Mouse (Mus musculus): Measurements from ENCODE around the gene Skap2. TPM values are rescaled to one million over a fixed set of nuclear protein-coding genes. Genes with fewer than 3 reads are reported as not detected.

The Skap2 gene
- polyA plus RNA-seq, 1 experiment from 2014 or later: 7.0 TPM

- Histone ChIP-seq H3K4me2 (ENCODE audit: low read length) (no peak overlapping the region), H3K4me1 (ENCODE audit: control insufficient read depth, insufficient read depth, low read length) (no peaks in the 10 kb centered on the region), H3K9ac (ENCODE audit: low read depth, low read length) (no peak overlapping the region), H3K4me3 (ENCODE audit: low read depth, low read length) (no peak overlapping the region), H3K27ac (ENCODE audit: low read length) (no peak overlapping the region), H3K36me3 (ENCODE audit: control insufficient read depth, insufficient read depth, low read length) (no peaks in the 10 kb centered on the region), H3K9me3 (replicated peaks; ENCODE audit: control insufficient read depth, low read length, poor library complexity, severe bottlenecking) (no peaks in the 10 kb centered on the region), H3K27me3 (ENCODE audit: control insufficient read depth, insufficient read depth, low read depth, low read length) (peaks cover 2% of the 10 kb centered on the region)
- WGBS: 75% methylated on average over 2 of the region's 2 CpGs
- no peak for ATAC-seq
Observed at GRCm38 (mm10) chr6:51874035-51874434, 138.3 kb downstream of the Skap2 start.

GRCm38 (mm10) chr6:51871135-51871534 lies 141.2 kb downstream of the Skap2 start:
- Histone ChIP-seq H3K9me3 (replicated peaks; ENCODE audit: control insufficient read depth, low read length, poor library complexity, severe bottlenecking) (no peaks in the 10 kb centered on the region), H3K27ac (ENCODE audit: low read length) (no peak overlapping the region), H3K27me3 (ENCODE audit: control insufficient read depth, insufficient read depth, low read depth, low read length) (no peaks in the 10 kb centered on the region; the same call in none of the 2 replicates), H3K4me2 (ENCODE audit: low read length) (no peak overlapping the region), H3K4me1 (ENCODE audit: control insufficient read depth, insufficient read depth, low read length) (no peaks in the 10 kb centered on the region), H3K4me3 (ENCODE audit: low read depth, low read length) (no peak overlapping the region), H3K9ac (ENCODE audit: low read depth, low read length) (no peak overlapping the region), H3K36me3 (ENCODE audit: control insufficient read depth, insufficient read depth, low read length) (no peaks in the 10 kb centered on the region)
- WGBS: 7% methylated on average over 1 of the region's 1 CpGs
- ATAC-seq: no peak

GRCm38 (mm10) chr6:51870294-51870693 lies 142.1 kb downstream of the Skap2 start:
- no peak overlapping the region for H3K9ac ChIP-seq (ENCODE audit: low read depth, low read length)
- H3K4me3 ChIP-seq (ENCODE audit: low read depth, low read length): no peak overlapping the region
- H3K36me3 ChIP-seq (ENCODE audit: control insufficient read depth, insufficient read depth, low read length): no peaks in the 10 kb centered on the region
- ATAC-seq: no peak
- no peaks in the 10 kb centered on the region; the same call in none of the 2 replicates for H3K27me3 ChIP-seq (ENCODE audit: control insufficient read depth, insufficient read depth, low read depth, low read length)
- no peaks in the 10 kb centered on the region for H3K4me1 ChIP-seq (ENCODE audit: control insufficient read depth, insufficient read depth, low read length)
- WGBS: 16% methylated on average over 1 of the region's 1 CpGs
- no peak overlapping the region for H3K27ac ChIP-seq (ENCODE audit: low read length)
- no peak overlapping the region for H3K4me2 ChIP-seq (ENCODE audit: low read length)
- H3K9me3 ChIP-seq (replicated peaks; ENCODE audit: control insufficient read depth, low read length, poor library complexity, severe bottlenecking): no peaks in the 10 kb centered on the region

GRCm38 (mm10) chr6:51866596-51866995 lies 145.8 kb downstream of the Skap2 start:
- 70% methylated on average over 3 of the region's 3 CpGs for WGBS
- Histone ChIP-seq H3K36me3 (ENCODE audit: control insufficient read depth, insufficient read depth, low read length) (no peaks in the 10 kb centered on the region), H3K9me3 (replicated peaks; ENCODE audit: control insufficient read depth, low read length, poor library complexity, severe bottlenecking) (no peaks in the 10 kb centered on the region), H3K27me3 (ENCODE audit: control insufficient read depth, insufficient read depth, low read depth, low read length) (no peaks in the 10 kb centered on the region; the same call in none of the 2 replicates), H3K4me3 (ENCODE audit: low read depth, low read length) (no peak overlapping the region), H3K27ac (ENCODE audit: low read length) (no peak overlapping the region), H3K4me2 (ENCODE audit: low read length) (no peak overlapping the region), H3K9ac (ENCODE audit: low read depth, low read length) (no peak overlapping the region), H3K4me1 (ENCODE audit: control insufficient read depth, insufficient read depth, low read length) (0 out of 2 replicates have a peak, but pooled peaks cover 4% of the 10 kb centered on the region)
- no peak for ATAC-seq

DNA sequence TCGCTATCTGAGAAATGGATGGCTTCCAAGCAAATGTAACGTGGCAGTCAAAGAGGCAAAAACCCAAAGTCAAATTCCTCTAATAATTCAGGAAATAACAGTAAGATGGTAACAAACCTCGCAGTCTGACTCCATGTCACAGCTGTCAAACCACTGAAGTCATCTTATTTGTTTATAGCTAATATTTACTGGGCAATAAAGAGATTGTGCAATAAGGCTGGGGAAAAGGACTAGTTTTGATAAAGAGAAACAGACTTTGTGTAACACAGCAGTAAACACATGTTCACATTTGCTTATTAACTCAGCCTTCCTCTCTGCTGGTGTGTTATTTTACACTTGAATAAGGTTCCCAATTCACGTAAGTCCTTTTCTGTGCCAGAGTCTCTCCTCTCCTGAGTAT lies 148.8 kb downstream of the Skap2 start:
- ATAC-seq: no peak
- no peak overlapping the region for H3K4me3 ChIP-seq (ENCODE audit: low read depth, low read length)

DNA sequence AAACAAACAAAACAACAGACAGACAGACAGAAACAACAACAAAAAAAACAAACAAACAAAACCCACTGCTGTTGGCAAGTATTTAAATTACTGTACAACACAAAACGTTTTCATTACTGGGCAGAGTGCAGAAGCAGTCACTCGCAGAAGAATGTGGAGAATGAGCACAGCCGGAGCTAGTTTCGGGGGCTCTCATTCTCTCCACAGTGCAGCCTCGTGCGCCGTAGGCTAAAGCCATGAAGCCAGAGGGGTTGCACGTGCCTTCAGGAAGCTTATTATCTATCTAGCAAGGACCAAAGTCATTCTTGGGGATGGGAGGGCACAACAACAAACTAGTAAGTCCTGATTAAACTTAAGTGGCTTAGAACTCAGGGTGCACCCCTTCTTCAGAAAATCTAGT lies 152.0 kb downstream of the Skap2 start:
- 17% methylated on average over 8 of the region's 8 CpGs for WGBS
- peaks cover 2% of the 10 kb centered on the region; the same call in 1 of the 2 replicates for H3K27me3 ChIP-seq (ENCODE audit: control insufficient read depth, insufficient read depth, low read depth, low read length)
- no peak overlapping the region for H3K4me2 ChIP-seq (ENCODE audit: low read length)
- H3K4me1 ChIP-seq (ENCODE audit: control insufficient read depth, insufficient read depth, low read length): 0 out of 2 replicates have a peak, but pooled peaks cover 4% of the 10 kb centered on the region
- H3K36me3 ChIP-seq (ENCODE audit: control insufficient read depth, insufficient read depth, low read length): no peaks in the 10 kb centered on the region
- no peak overlapping the region for H3K4me3 ChIP-seq (ENCODE audit: low read depth, low read length)
- H3K9ac ChIP-seq (ENCODE audit: low read depth, low read length): no peak overlapping the region
- no peaks in the 10 kb centered on the region for H3K9me3 ChIP-seq (replicated peaks; ENCODE audit: control insufficient read depth, low read length, poor library complexity, severe bottlenecking)
- ATAC-seq: no peak
- H3K27ac ChIP-seq (ENCODE audit: low read length): no peak overlapping the region

More for the DNA sequence above, 148.8 kb downstream of the Skap2 start:
- Histone ChIP-seq H3K27me3 (ENCODE audit: control insufficient read depth, insufficient read depth, low read depth, low read length) (peaks cover 2% of the 10 kb centered on the region), H3K27ac (ENCODE audit: low read length) (no peak overlapping the region), H3K9me3 (replicated peaks; ENCODE audit: control insufficient read depth, low read length, poor library complexity, severe bottlenecking) (no peaks in the 10 kb centered on the region), H3K36me3 (ENCODE audit: control insufficient read depth, insufficient read depth, low read length) (no peaks in the 10 kb centered on the region), H3K9ac (ENCODE audit: low read depth, low read length) (no peak overlapping the region), H3K4me2 (ENCODE audit: low read length) (no peak overlapping the region), H3K4me1 (ENCODE audit: control insufficient read depth, insufficient read depth, low read length) (0 out of 2 replicates have a peak, but pooled peaks cover 4% of the 10 kb centered on the region)
- WGBS: 74% methylated on average over 4 of the region's 4 CpGs

GRCm38 (mm10) chr6:51857821-51858220 lies 154.5 kb downstream of the Skap2 start:
- ATAC-seq: peak; percentile 96
- Histone ChIP-seq H3K36me3 (ENCODE audit: control insufficient read depth, insufficient read depth, low read length) (no peaks in the 10 kb centered on the region), H3K27ac (ENCODE audit: low read length) (peak overlapping the region; percentile 62; the same call in 1 of the 2 replicates), H3K9ac (ENCODE audit: low read depth, low read length) (no peak overlapping the region), H3K4me1 (ENCODE audit: control insufficient read depth, insufficient read depth, low read length) (peaks cover 6% of the 10 kb centered on the region), H3K4me2 (ENCODE audit: low read length) (no peak overlapping the region), H3K4me3 (ENCODE audit: low read depth, low read length) (no peak overlapping the region), H3K9me3 (replicated peaks; ENCODE audit: control insufficient read depth, low read length, poor library complexity, severe bottlenecking) (no peaks in the 10 kb centered on the region), H3K27me3 (ENCODE audit: control insufficient read depth, insufficient read depth, low read depth, low read length) (0 out of 2 replicates have a peak, but pooled peaks cover 2% of the 10 kb centered on the region)
- WGBS: 1% methylated on average over 11 of the region's 11 CpGs

DNA sequence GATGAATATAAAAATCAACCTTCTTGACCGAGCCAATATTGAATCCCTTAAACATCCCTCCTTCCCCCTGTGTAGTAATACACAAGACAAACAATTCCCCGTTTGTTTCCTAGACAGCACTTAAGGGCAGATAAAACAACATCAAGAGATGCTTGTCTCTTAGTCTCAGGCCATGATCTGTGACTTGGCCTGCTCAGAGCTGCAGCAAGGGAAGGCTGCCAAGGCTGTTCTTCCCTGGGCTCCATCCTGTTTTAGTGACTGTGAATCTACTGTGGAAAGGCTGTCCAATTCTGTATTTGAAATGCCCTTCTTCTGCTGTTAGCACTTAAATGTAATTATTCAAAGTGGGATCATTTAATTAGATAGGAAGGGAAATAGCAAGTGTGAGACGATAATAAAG lies 159.1 kb downstream of the Skap2 start:
- no peaks in the 10 kb centered on the region for H3K27me3 ChIP-seq (ENCODE audit: control insufficient read depth, insufficient read depth, low read depth, low read length)
- 68% methylated on average over 3 of the region's 3 CpGs for WGBS
- no peak for ATAC-seq
- H3K9me3 ChIP-seq (replicated peaks; ENCODE audit: control insufficient read depth, low read length, poor library complexity, severe bottlenecking): no peaks in the 10 kb centered on the region
- H3K36me3 ChIP-seq (ENCODE audit: control insufficient read depth, insufficient read depth, low read length): no peaks in the 10 kb centered on the region
- H3K4me2 ChIP-seq (ENCODE audit: low read length): no peak overlapping the region
- H3K9ac ChIP-seq (ENCODE audit: low read depth, low read length): 0 out of 2 replicates have a peak overlapping the region, but pooled peaks have one; percentile 20
- H3K4me3 ChIP-seq (ENCODE audit: low read depth, low read length): no peak overlapping the region
- H3K27ac ChIP-seq (ENCODE audit: low read length): peak overlapping the region; percentile 32; the same call in 1 of the 2 replicates
- H3K4me1 ChIP-seq (ENCODE audit: control insufficient read depth, insufficient read depth, low read length): peaks cover 39% of the 10 kb centered on the region

DNA sequence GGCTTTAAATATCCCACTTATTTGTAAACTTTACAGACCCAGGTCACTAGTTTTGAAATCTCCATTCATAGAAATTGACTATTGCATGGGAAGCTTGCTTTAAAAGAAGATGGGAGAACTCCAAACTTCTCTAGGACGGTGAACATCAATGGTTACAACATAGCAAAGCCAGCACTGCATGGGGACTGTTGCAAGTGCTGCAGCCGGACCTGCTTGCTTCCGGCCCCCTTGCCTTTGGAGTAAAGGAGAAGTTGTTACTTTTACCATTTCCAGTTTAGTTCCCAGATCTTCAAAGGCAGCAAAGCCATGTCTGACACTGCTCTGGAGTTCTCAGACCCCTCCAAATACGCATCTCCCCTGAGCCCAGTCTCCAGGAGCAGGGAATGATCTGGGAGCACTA lies 159.7 kb downstream of the Skap2 start:
- no peak overlapping the region for H3K4me2 ChIP-seq (ENCODE audit: low read length)
- H3K27me3 ChIP-seq (ENCODE audit: control insufficient read depth, insufficient read depth, low read depth, low read length): no peaks in the 10 kb centered on the region
- no peak for ATAC-seq
- peak overlapping the region; percentile 33 for H3K27ac ChIP-seq (ENCODE audit: low read length)
- 73% methylated on average over 4 of the region's 4 CpGs for whole genome bisulfite sequencing
- H3K4me1 ChIP-seq (ENCODE audit: control insufficient read depth, insufficient read depth, low read length): peaks cover 45% of the 10 kb centered on the region
- no peaks in the 10 kb centered on the region for H3K36me3 ChIP-seq (ENCODE audit: control insufficient read depth, insufficient read depth, low read length)
- no peaks in the 10 kb centered on the region for H3K9me3 ChIP-seq (replicated peaks; ENCODE audit: control insufficient read depth, low read length, poor library complexity, severe bottlenecking)
- no peak overlapping the region for H3K4me3 ChIP-seq (ENCODE audit: low read depth, low read length)
- no peak overlapping the region for H3K9ac ChIP-seq (ENCODE audit: low read depth, low read length)
